ENCODE assay signal across 31 mouse cellular contexts in genomic region chr5:77075951-77076350, GRCm38 (mm10). TPM values are rescaled to one million over a fixed set of nuclear protein-coding genes. Genes with fewer than 3 reads are reported as not detected.
A peak's percentile ranks its signal among the peaks of the same experiment; 100 is the strongest.
DNase-seq lines count a peak whose midpoint lies in the region; ATAC-seq and TF ChIP-seq lines count a peak whose summit lies in the region.
"Had no signal": no experiment of that assay in that cellular context is flagged by ENCODE, and none has a peak within 500 bp of the region (broad histone marks: within the 10 kb centered on the region; RNA-seq: fewer than 3 reads in every experiment).

No protein-coding gene starts in this region.

- no peak for ATAC-seq in limb, embryonic 15.5 days (ENCODE audit: insufficient number of reproducible peaks, low FRiP score, low TSS enrichment, low read depth)
- ATAC-seq: activated CD4-positive, CD25-positive, alpha-beta regulatory T cell, adult 4 months; CD4-positive, CD25-positive, alpha-beta regulatory T cell, adult 4 months; forebrain, postnatal 0 days; hindbrain, embryonic 16.5 days; midbrain, embryonic 16.5 days had no signal

- no peak overlapping the region for H3K4me2 ChIP-seq in limb, embryonic 15.5 days
- H3K4me2 ChIP-seq: embryonic facial prominence, embryonic 13.5 days; forebrain, embryonic 12.5 days; heart, embryonic 15.5 days; kidney, embryonic 15.5 days; limb, embryonic 12.5 days; liver, embryonic 11.5 days; lung, embryonic 15.5 days; midbrain, embryonic 11.5 days; neural tube, embryonic 12.5 days had no signal

- WGBS in limb, embryonic 15.5 days: 74% methylated on average over 4 of the region's 4 CpGs
- WGBS in limb, embryonic 10.5 days: 89% methylated on average over 4 of the region's 4 CpGs
- 83% methylated on average over 4 of the region's 4 CpGs for WGBS in heart, adult 2 months

- H3K27ac ChIP-seq in limb, embryonic 15.5 days: peak overlapping the region; percentile 86
- no peak overlapping the region for H3K27ac ChIP-seq in limb, embryonic 10.5 days
- no peak overlapping the region for H3K27ac ChIP-seq in heart, adult 2 months
- H3K27ac ChIP-seq: forebrain, embryonic 12.5 days; heart, embryonic 10.5 days; kidney, embryonic 15.5 days; limb, embryonic 12.5 days; lung, embryonic 15.5 days; neural tube, embryonic 12.5 days had no signal

- peak; percentile 51 for DNase-seq in adrenal gland, adult 2 months
- DNase-seq in adrenal gland, postnatal 14 days: no peak
- DNase-seq in limb, embryonic 10.5 days (ENCODE audit: low spot score): no peak
- peak; percentile 33 for DNase-seq in fibroblast of lung, adult 2 months (ENCODE audit: low read depth)
- no peak for DNase-seq in heart, adult 2 months
- DNase-seq in embryo, embryonic 10 days (ENCODE audit: low spot score): no peak
- DNase-seq: adrenal gland, postnatal 25 days; cerebellum, adult 2 months; forebrain, postnatal 0 days; gastrocnemius, postnatal 14 days; kidney, adult 18-20 months; kidney, postnatal 25 days; lung, postnatal 36 days; right cerebral cortex, postnatal 14 days; thymus, postnatal 14 days had no signal

- no peak overlapping the region for H3K9ac ChIP-seq in limb, embryonic 15.5 days
- H3K9ac ChIP-seq in heart, adult 2 months (ENCODE audit: low read depth, low read length): no peak overlapping the region
- H3K9ac ChIP-seq: embryonic facial prominence, embryonic 13.5 days; forebrain, embryonic 12.5 days; forebrain, postnatal 0 days; heart, embryonic 15.5 days; kidney, embryonic 15.5 days; limb, embryonic 12.5 days; lung, embryonic 15.5 days; neural tube, embryonic 12.5 days had no signal

- no peaks in the 10 kb centered on the region for H3K79me2 ChIP-seq in heart, adult 2 months (replicated peaks; ENCODE audit: control insufficient read depth, insufficient read depth, low read length)

- no peaks in the 10 kb centered on the region for H3K27me3 ChIP-seq in limb, embryonic 15.5 days
- no peaks in the 10 kb centered on the region for H3K27me3 ChIP-seq in limb, embryonic 10.5 days (ENCODE audit: low read depth, poor library complexity, severe bottlenecking)
- H3K27me3 ChIP-seq in heart, adult 2 months (ENCODE audit: control insufficient read depth, insufficient read depth, low read length): no peaks in the 10 kb centered on the region
- H3K27me3 ChIP-seq: embryonic facial prominence, embryonic 13.5 days; heart, embryonic 15.5 days; kidney, embryonic 15.5 days; limb, embryonic 12.5 days; lung, embryonic 15.5 days; neural tube, embryonic 12.5 days had no signal

- peaks cover 19% of the 10 kb centered on the region for H3K4me1 ChIP-seq in limb, embryonic 15.5 days
- H3K4me1 ChIP-seq in limb, embryonic 10.5 days: no peaks in the 10 kb centered on the region
- peaks cover 2% of the 10 kb centered on the region for H3K4me1 ChIP-seq in heart, adult 2 months (ENCODE audit: control insufficient read depth, insufficient read depth, low read length)
- H3K4me1 ChIP-seq: forebrain, embryonic 12.5 days; heart, embryonic 10.5 days; kidney, embryonic 15.5 days; limb, embryonic 12.5 days; neural tube, embryonic 12.5 days had no signal

- H3K9me3 ChIP-seq in limb, embryonic 15.5 days: no peaks in the 10 kb centered on the region
- H3K9me3 ChIP-seq in limb, embryonic 10.5 days (replicated peaks): no peaks in the 10 kb centered on the region
- H3K9me3 ChIP-seq: heart, embryonic 10.5 days; heart, embryonic 15.5 days; kidney, embryonic 15.5 days; lung, embryonic 15.5 days; neural tube, embryonic 12.5 days had no signal

- no peak overlapping the region for H3K4me3 ChIP-seq in limb, embryonic 15.5 days
- no peak overlapping the region for H3K4me3 ChIP-seq in limb, embryonic 10.5 days
- no peak overlapping the region for H3K4me3 ChIP-seq in heart, adult 2 months
- H3K4me3 ChIP-seq: embryonic facial prominence, embryonic 13.5 days; erythroblast, embryonic 14.5 days; forebrain, embryonic 12.5 days; heart, embryonic 10.5 days; heart, embryonic 15.5 days; kidney, embryonic 15.5 days; limb, embryonic 12.5 days; lung, embryonic 15.5 days; neural tube, embryonic 12.5 days had no signal

- intact Hi-C loops in heart, adult 2 months (cut with DNase I): no loop called here

- TF ChIP-seq POLR2A in heart, adult 2 months (IDR thresholded peaks at IDR 0.05; ENCODE audit: insufficient read depth, low read depth, low read length): no peak

- H3K36me3 ChIP-seq in limb, embryonic 15.5 days: no peaks in the 10 kb centered on the region
- H3K36me3 ChIP-seq in limb, embryonic 10.5 days: no peaks in the 10 kb centered on the region
- H3K36me3 ChIP-seq in heart, adult 2 months (ENCODE audit: control insufficient read depth, insufficient read depth, low read length): no peaks in the 10 kb centered on the region
- H3K36me3 ChIP-seq: embryonic facial prominence, embryonic 13.5 days; forebrain, embryonic 12.5 days; heart, embryonic 10.5 days; heart, embryonic 15.5 days; kidney, embryonic 15.5 days; limb, embryonic 12.5 days; lung, embryonic 15.5 days; neural tube, embryonic 12.5 days had no signal

- no peak for TF ChIP-seq CTCF in heart, adult 2 months (IDR thresholded peaks at IDR 0.05)

- TF ChIP-seq EP300 in heart, adult 2 months (IDR thresholded peaks at IDR 0.05; ENCODE audit: insufficient read depth, low read depth, low read length): no peak

RNA-seq across cellular contexts. Expression of gene Hopx, which starts 39.0 kb away (rescaled TPM):
- total RNA-seq in adrenal gland, adult 2 months (2021): 1 to 10 TPM; 1.8 to 3.4 TPM
- polyA plus RNA-seq in adrenal gland, adult 2 months (2012; rRNA removed): 4.0 and 8.8 TPM in 2 replicates
- total RNA-seq in adrenal gland, postnatal 14 days (2021): 9.0 and 10.5 TPM in 2 replicates
- 5.5 and 6.0 TPM in 2 replicates for polyA plus RNA-seq in limb, embryonic 15.5 days (2015; fragmentation: Nextera tagmentation; extraction: Ambion mirVana)
- polyA plus RNA-seq in limb, embryonic 10.5 days (2016; fragmentation: Nextera tagmentation; extraction: Ambion mirVana): not detected in 2 replicates
- total RNA-seq in heart, adult 2 months (2021): 100 to 1,000 TPM; 367 to 385 TPM
- polyA plus RNA-seq in heart, adult 2 months (2012; rRNA removed): 284 and 285 TPM in 2 replicates
- polyA plus RNA-seq: limb, embryonic 12.5 days had no signal

Comparison
In these comparisons a context has a peak if more than half of its experiments do, and no peak if none do; other contexts are left out.
1. DNase-seq: peak in adrenal gland, adult 2 months (single experiment) and fibroblast of lung, adult 2 months (single experiment); none in adrenal gland, postnatal 14 days (single experiment), limb, embryonic 10.5 days (single experiment), heart, adult 2 months (0 of 2) and embryo, embryonic 10 days (single experiment).
2. RNA of gene Hopx, which starts 39.0 kb away (polyA plus RNA-seq): 284 to 285 TPM in heart, adult 2 months; 5.5 to 6.0 TPM in limb, embryonic 15.5 days, 4.0 to 8.8 TPM in adrenal gland, adult 2 months and not detected in limb, embryonic 10.5 days; every median in the first group is over 10 times any median in the second.